Mouse (Mus musculus): ENCODE data around the gene Bbx. TPM values are rescaled to one million over a fixed set of nuclear protein-coding genes. Genes with fewer than 3 reads are reported as not detected.

Bbx gene
- polyA plus RNA-seq, 2 experiments, result 1.8 to 3.4 TPM

GRCm38 (mm10) chr16:50462226-50462870, 30.2 kb upstream of the Bbx start:
- no peaks in the 10 kb centered on the region for H3K27me3 ChIP-seq (ENCODE audit: control insufficient read depth, insufficient read depth, low read length)
- DNase-seq (ENCODE audit: low read depth in 3 of 3, low spot score in 3 of 3), result no peak
- no peak overlapping the region for H3K27ac ChIP-seq
- no peak for ATAC-seq (ENCODE audit: insufficient read depth)
- no peaks in the 10 kb centered on the region for H3K9me3 ChIP-seq (ENCODE audit: control insufficient read depth, low read length)
- H3K9ac ChIP-seq (replicated peaks), result no peak overlapping the region
- H3K4me3 ChIP-seq (ENCODE audit: insufficient read depth in 1 of 2, low read depth in 2 of 2, low read length in 2 of 2), result no peak overlapping the region
- no peak overlapping the region for H3K4me2 ChIP-seq (ENCODE audit: low read depth)
- no peaks in the 10 kb centered on the region for H3K36me3 ChIP-seq (replicated peaks; ENCODE audit: control insufficient read depth, insufficient read depth, low read depth)
- TF ChIP-seq CTCF (IDR thresholded peaks at IDR 0.05; ENCODE audit: low read depth) (no peak), EP300 (IDR thresholded peaks at IDR 0.05; ENCODE audit: low read depth) (no peak)
- H3K4me1 ChIP-seq (replicated peaks; ENCODE audit: control insufficient read depth in 2 of 2, insufficient read depth in 2 of 2, low read length in 1 of 2), result no peaks in the 10 kb centered on the region
- 23% methylated on average over 10 of the region's 10 CpGs for WGBS (ENCODE audit: insufficient replicate concordance)

- Histone ChIP-seq H3K4me2 (ENCODE audit: low read depth) (no peak overlapping the region), H3K27ac (no peak overlapping the region), H3K4me3 (ENCODE audit: insufficient read depth in 1 of 2, low read depth in 2 of 2, low read length in 2 of 2) (no peak overlapping the region), H3K4me1 (replicated peaks; ENCODE audit: control insufficient read depth in 2 of 2, insufficient read depth in 2 of 2, low read length in 1 of 2) (no peaks in the 10 kb centered on the region), H3K36me3 (replicated peaks; ENCODE audit: control insufficient read depth, insufficient read depth, low read depth) (no peaks in the 10 kb centered on the region), H3K27me3 (ENCODE audit: control insufficient read depth, insufficient read depth, low read length) (no peaks in the 10 kb centered on the region), H3K9me3 (ENCODE audit: control insufficient read depth, low read length) (no peaks in the 10 kb centered on the region), H3K9ac (replicated peaks) (no peak overlapping the region)
- DNase-seq (ENCODE audit: low read depth in 3 of 3, low spot score in 3 of 3) (no peak), ATAC-seq (ENCODE audit: insufficient read depth) (no peak)
- TF ChIP-seq CTCF (IDR thresholded peaks at IDR 0.05; ENCODE audit: low read depth) (no peak), EP300 (IDR thresholded peaks at IDR 0.05; ENCODE audit: low read depth) (no peak)
- WGBS (ENCODE audit: insufficient replicate concordance), result 34% methylated on average over 3 of the region's 3 CpGs
Measured at GRCm38 (mm10) chr16:50459146-50459545, 27.0 kb upstream of the Bbx start.

GRCm38 (mm10) chr16:50456053-50456452, 23.9 kb upstream of the Bbx start:
- Histone ChIP-seq H3K36me3 (replicated peaks; ENCODE audit: control insufficient read depth, insufficient read depth, low read depth) (no peaks in the 10 kb centered on the region), H3K27me3 (ENCODE audit: control insufficient read depth, insufficient read depth, low read length) (no peaks in the 10 kb centered on the region), H3K9me3 (ENCODE audit: control insufficient read depth, low read length) (no peaks in the 10 kb centered on the region), H3K4me1 (replicated peaks; ENCODE audit: control insufficient read depth in 2 of 2, insufficient read depth in 2 of 2, low read length in 1 of 2) (no peaks in the 10 kb centered on the region), H3K27ac (no peak overlapping the region), H3K9ac (replicated peaks) (no peak overlapping the region), H3K4me3 (ENCODE audit: insufficient read depth in 1 of 2, low read depth in 2 of 2, low read length in 2 of 2) (no peak overlapping the region), H3K4me2 (ENCODE audit: low read depth) (no peak overlapping the region)
- 46% methylated on average over 1 of the region's 1 CpGs for WGBS (ENCODE audit: insufficient replicate concordance)
- no peak for DNase-seq (ENCODE audit: low read depth in 3 of 3, low spot score in 3 of 3)
- no peak for ATAC-seq (ENCODE audit: insufficient read depth)
- no peak for TF ChIP-seq EP300 (IDR thresholded peaks at IDR 0.05; ENCODE audit: low read depth)
- no peak for TF ChIP-seq CTCF (IDR thresholded peaks at IDR 0.05; ENCODE audit: low read depth)

- no peaks in the 10 kb centered on the region for H3K36me3 ChIP-seq (replicated peaks; ENCODE audit: control insufficient read depth, insufficient read depth, low read depth)
- WGBS (ENCODE audit: insufficient replicate concordance), result 29% methylated on average over 9 of the region's 9 CpGs
- TF ChIP-seq EP300 (IDR thresholded peaks at IDR 0.05; ENCODE audit: low read depth) (no peak), CTCF (IDR thresholded peaks at IDR 0.05; ENCODE audit: low read depth) (no peak)
- H3K9me3 ChIP-seq (ENCODE audit: control insufficient read depth, low read length), result no peaks in the 10 kb centered on the region
- no peak overlapping the region for H3K27ac ChIP-seq
- DNase-seq (ENCODE audit: low read depth in 3 of 3, low spot score in 3 of 3) (no peak), ATAC-seq (ENCODE audit: insufficient read depth) (no peak)
- H3K4me3 ChIP-seq (ENCODE audit: insufficient read depth in 1 of 2, low read depth in 2 of 2, low read length in 2 of 2), result no peak overlapping the region
- H3K4me1 ChIP-seq (replicated peaks; ENCODE audit: control insufficient read depth in 2 of 2, insufficient read depth in 2 of 2, low read length in 1 of 2), result no peaks in the 10 kb centered on the region
- no peak overlapping the region for H3K9ac ChIP-seq (replicated peaks)
- no peak overlapping the region for H3K4me2 ChIP-seq (ENCODE audit: low read depth)
- no peaks in the 10 kb centered on the region for H3K27me3 ChIP-seq (ENCODE audit: control insufficient read depth, insufficient read depth, low read length)
Measured at GRCm38 (mm10) chr16:50449086-50449485, 16.9 kb upstream of the Bbx start.

- Histone ChIP-seq H3K27me3 (ENCODE audit: control insufficient read depth, insufficient read depth, low read length) (no peaks in the 10 kb centered on the region), H3K9me3 (ENCODE audit: control insufficient read depth, low read length) (no peaks in the 10 kb centered on the region), H3K4me2 (ENCODE audit: low read depth) (no peak overlapping the region), H3K36me3 (replicated peaks; ENCODE audit: control insufficient read depth, insufficient read depth, low read depth) (no peaks in the 10 kb centered on the region), H3K4me3 (ENCODE audit: insufficient read depth in 1 of 2, low read depth in 2 of 2, low read length in 2 of 2) (no peak overlapping the region), H3K27ac (no peak overlapping the region), H3K4me1 (replicated peaks; ENCODE audit: control insufficient read depth in 2 of 2, insufficient read depth in 2 of 2, low read length in 1 of 2) (no peaks in the 10 kb centered on the region), H3K9ac (replicated peaks) (no peak overlapping the region)
- no peak for DNase-seq (ENCODE audit: low read depth in 3 of 3, low spot score in 3 of 3)
- WGBS (ENCODE audit: insufficient replicate concordance), result 37% methylated on average over 6 of the region's 6 CpGs
- ATAC-seq (ENCODE audit: insufficient read depth), result no peak
- no peak for TF ChIP-seq CTCF (IDR thresholded peaks at IDR 0.05; ENCODE audit: low read depth)
- no peak for TF ChIP-seq EP300 (IDR thresholded peaks at IDR 0.05; ENCODE audit: low read depth)
Measured at GRCm38 (mm10) chr16:50445014-50445413, 12.8 kb upstream of the Bbx start.

Data from liver, embryonic 14.5 days (tissue).